Mouse (Mus musculus): Measurements from ENCODE around the gene Zfp597. TPM values are rescaled to one million over a fixed set of nuclear protein-coding genes. Genes with fewer than 3 reads are reported as not detected.

Gene Zfp597
- total RNA-seq (2021) = 1 to 10 TPM; 6.3 to 6.6 TPM
- long read RNA-seq, experiment 1, partial matches to known transcripts = 0 of 6 reads
- long read RNA-seq, experiment 1, other reads (novel, unspliced or antisense) = 2 of 6 reads
- long read RNA-seq, experiment 2, partial matches to known transcripts = 0 of 3 reads
- long read RNA-seq, experiment 2, other reads (novel, unspliced or antisense) = 0 of 3 reads

DNA sequence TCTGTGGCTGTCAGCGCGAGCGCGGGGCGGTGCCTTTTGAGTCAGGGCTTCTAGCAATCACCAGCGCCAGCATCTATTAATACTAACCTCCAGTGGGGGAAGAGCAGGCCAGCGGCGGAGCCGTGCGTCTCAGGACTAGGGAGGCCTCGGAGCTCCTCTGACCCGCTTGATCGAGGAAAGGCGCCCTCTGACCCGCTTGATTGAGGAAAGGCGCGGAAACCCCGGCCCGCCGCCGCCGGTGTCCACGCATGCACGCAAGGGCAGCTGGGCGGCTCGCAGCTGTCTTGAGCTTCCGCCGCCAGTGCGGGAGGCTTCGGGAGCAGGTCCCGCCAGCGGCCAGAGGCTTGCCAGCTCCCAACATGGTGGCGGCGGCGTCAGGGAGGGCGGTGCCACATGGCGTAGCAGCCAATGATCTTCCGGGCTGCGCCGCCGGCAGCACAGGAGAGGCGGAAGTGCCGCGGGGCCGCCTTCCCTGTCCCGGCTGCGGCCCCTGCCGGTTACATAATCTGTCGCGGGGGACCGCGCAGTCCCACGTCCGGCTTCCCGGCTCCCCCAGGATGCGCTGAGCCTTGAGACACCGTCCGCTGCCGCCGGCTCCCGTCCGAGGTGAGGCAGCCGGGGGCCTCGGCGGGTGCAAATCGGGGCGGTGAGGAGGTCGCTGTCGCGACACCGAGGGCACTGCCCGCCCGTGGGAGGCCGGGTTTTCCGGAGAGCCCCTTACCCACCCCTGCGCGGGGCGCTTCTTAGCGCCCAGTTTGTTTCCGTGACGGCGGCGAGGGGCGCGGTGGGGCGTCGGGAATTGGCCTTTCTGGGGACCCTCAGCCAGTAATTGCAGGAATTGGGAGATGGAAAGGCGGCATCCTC lies at the start of gene Zfp597, which contains the start of gene Gm20695:
Zfp597 (minus strand) TSS at position 361 of the 864 bp plus-strand sequence.
Gm20695 (plus strand) TSS at position 448 of the 864 bp plus-strand sequence.
- peak within 1 kb of the TSS; percentile 89 for H3K4me3 ChIP-seq
- peak within 1 kb of the TSS; percentile 99 for H3K27ac ChIP-seq
- intact Hi-C loops (cut with DNase I) = loop anchor here (1.0 to 10.0 kb wide), 3 partner anchors 24 to 140 kb away; partner anchors contain the start of genes 1700037C18Rik, Cluap1, Zfp174 and Zfp263
- DNase-seq = peak; percentile 97
- TF ChIP-seq CTCF (IDR thresholded peaks at IDR 0.05) = peak; percentile 43

DNA sequence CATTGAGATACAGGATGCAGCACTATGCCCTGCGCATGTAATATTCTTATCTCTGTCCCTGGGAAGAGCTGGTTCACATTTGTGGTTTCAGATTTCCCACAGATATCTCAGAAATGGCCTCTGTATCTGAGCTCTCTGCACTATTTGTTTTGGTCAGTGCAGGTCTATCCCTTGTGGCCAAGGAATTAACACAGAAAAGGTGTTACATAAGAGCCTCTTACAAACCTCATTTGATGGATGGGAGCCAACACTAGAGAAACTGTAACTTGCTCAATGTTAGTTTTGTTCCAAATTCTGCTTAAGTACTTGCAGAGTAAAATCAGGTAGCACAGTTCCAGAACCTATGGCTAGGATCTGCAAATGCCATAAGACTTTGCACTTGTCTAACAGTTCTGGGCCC lies 49.7 kb upstream of the Zfp597 start:
- no peak for DNase-seq
- Histone ChIP-seq H3K27ac (no peak overlapping the region), H3K4me3 (no peak overlapping the region)
- intact Hi-C loops (cut with DNase I) = no loop called here
- TF ChIP-seq CTCF (IDR thresholded peaks at IDR 0.05) = no peak

DNA sequence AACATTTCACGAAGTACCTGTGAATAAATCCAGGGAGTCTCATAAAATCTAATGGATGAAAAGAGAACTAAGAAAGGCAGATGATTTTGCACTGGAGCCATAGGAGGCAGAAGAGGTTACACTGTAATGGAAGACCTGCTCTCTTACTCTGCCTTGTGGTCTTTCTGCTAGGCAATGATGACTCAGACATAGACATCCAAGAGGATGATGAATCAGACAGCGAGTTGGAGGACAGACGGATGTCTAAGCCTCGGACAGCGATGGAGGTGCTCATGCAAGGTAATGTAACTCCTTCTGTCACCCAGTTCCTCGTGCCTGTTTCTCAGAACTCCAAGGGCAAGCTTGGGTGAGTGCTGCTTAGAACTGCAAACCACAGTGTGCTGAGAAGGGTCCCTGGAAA lies 49.2 kb upstream of the Zfp597 start:
- DNase-seq = no peak
- no peak for TF ChIP-seq CTCF (IDR thresholded peaks at IDR 0.05)
- Histone ChIP-seq H3K27ac (no peak overlapping the region), H3K4me3 (no peak overlapping the region)
- intact Hi-C loops (cut with DNase I) = no loop called here

DNA sequence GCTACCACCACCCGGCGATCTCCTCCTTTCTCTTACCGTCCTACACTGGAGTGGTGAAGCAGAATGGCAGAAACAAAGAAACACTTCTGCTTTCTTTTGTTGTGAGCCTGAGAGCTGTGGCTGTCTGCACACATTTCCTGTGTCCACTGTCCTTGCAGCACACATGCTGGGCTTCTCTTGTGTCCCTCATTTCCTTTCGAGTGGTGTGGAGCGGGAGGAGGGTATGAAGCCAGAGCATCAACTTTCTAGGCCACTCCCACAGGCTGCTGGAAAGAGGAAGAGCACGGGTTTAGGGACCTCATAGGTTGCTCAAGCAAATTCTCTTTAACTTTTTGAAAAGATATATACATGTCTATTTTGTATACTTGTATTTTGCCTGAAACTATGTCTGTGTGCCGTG lies 44.8 kb upstream of the Zfp597 start:
- Histone ChIP-seq H3K27ac (no peak overlapping the region), H3K4me3 (no peak overlapping the region)
- intact Hi-C loops (cut with DNase I) = no loop called here
- no peak for DNase-seq
- no peak for TF ChIP-seq CTCF (IDR thresholded peaks at IDR 0.05)

DNA sequence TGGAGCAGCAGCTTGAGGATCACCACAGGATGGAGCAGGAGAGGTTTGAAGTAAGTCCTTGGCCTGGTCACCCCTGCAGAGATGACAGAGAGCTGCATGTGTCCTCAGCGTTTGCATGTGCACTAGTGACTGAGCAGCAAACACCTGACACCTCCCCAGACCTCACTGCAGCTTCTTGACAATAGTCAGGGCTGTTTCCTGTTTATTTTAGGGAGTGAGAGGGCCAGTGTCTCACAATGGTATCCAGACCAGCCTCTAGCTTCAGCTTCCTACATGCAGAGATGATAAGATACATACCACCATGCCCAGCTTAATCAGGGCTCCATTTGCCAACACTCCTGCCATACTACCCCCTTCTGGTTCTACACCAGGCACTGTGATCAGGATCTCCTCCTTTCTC lies 44.2 kb upstream of the Zfp597 start:
- intact Hi-C loops (cut with DNase I) = no loop called here
- no peak overlapping the region for H3K27ac ChIP-seq
- TF ChIP-seq CTCF (IDR thresholded peaks at IDR 0.05) = no peak
- no peak for DNase-seq
- no peak overlapping the region for H3K4me3 ChIP-seq

DNA sequence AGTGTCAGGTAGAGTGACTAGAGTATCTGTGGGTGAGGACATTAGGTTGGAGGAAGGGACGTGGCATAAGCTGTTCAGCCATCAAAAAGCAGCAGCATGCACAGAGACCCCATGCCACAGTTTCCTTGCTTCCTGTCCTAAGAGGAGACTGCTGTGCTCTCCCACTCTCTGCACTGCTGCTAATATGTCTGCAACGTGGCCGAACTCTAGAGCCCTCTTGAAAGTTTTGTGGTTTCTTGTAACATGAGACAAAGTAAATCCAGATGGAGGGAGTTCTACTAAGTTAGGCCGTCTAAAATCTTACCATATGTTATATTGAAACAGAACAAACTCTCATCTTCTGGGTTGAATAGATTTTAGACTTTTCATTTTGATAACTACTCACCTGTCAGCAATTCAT lies 39.6 kb upstream of the Zfp597 start:
- DNase-seq = no peak
- intact Hi-C loops (cut with DNase I) = no loop called here
- H3K4me3 ChIP-seq = no peak overlapping the region
- H3K27ac ChIP-seq = no peak overlapping the region
- TF ChIP-seq CTCF (IDR thresholded peaks at IDR 0.05) = no peak

DNA sequence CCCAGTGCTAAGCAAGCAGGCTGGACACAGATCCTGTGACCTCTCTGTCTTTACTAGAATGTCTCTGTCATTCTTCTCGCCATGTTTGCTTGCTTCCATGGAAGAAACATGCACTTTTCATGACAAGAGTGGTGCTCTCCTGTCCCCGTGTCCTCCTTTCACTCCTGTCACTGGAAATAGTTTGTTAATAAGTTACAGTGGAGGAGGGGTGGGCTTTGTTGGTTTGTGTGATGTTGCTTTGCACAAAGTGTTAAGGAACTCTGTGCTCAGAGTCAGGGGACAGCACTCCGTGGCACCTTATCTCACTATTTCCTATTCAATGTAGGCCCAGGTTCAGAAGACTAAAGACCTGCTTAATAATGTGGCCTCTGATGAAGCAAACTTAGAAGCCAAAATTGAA lies 39.2 kb upstream of the Zfp597 start:
- no peak for TF ChIP-seq CTCF (IDR thresholded peaks at IDR 0.05)
- no peak overlapping the region for H3K27ac ChIP-seq
- no peak for DNase-seq
- intact Hi-C loops (cut with DNase I) = no loop called here
- H3K4me3 ChIP-seq = no peak overlapping the region

DNA sequence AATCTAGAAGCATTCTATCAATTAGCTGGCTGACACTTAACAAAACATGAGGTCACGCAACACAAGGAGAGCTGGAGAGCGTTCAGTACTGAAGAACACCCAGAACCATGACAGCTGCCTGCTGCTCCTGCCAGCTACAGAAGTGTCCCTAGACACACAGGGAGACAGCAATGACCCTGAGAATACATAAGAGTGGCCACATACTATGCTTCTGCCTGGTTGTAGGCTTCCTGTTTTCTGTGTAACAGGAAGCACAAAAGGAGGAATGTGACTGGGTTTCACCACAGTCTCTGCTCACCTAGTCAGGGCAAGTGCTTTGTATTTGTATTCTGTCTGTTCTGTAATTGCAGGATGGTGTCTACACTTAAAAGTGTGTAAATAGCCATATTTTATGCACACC lies 36.4 kb upstream of the Zfp597 start:
- no peak overlapping the region for H3K27ac ChIP-seq
- H3K4me3 ChIP-seq = no peak overlapping the region
- intact Hi-C loops (cut with DNase I) = no loop called here
- TF ChIP-seq CTCF (IDR thresholded peaks at IDR 0.05) = no peak
- no peak for DNase-seq

DNA sequence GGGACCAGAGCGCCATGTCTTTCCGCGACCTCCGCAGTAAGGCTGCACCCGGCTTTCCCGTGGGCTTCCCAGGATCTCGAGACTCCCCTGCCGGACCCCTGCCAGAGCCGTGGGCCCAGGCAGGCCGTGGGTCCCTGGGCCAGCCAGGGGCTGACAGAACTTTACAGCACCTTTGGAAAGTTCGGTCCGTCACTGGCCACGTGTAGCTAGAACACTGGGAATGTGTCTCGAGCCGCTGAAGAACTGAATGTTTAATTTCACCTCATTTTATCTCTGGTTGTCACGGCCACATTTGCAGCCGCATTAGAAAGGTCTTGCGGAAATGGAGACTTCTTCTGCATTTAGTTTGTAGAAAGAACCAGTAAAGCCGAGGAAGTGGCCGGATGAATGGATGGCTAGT lies 24.8 kb upstream of the Zfp597 start:
- intact Hi-C loops (cut with DNase I) = loop anchor here (2.0 kb wide), 2 partner anchors 70 to 96 kb away; no protein-coding TSS in a partner anchor
- no peak for TF ChIP-seq CTCF (IDR thresholded peaks at IDR 0.05)
- Histone ChIP-seq H3K27ac (peak overlapping the region; percentile 87), H3K4me3 (peak overlapping the region; percentile 87)
- no peak for DNase-seq

DNA sequence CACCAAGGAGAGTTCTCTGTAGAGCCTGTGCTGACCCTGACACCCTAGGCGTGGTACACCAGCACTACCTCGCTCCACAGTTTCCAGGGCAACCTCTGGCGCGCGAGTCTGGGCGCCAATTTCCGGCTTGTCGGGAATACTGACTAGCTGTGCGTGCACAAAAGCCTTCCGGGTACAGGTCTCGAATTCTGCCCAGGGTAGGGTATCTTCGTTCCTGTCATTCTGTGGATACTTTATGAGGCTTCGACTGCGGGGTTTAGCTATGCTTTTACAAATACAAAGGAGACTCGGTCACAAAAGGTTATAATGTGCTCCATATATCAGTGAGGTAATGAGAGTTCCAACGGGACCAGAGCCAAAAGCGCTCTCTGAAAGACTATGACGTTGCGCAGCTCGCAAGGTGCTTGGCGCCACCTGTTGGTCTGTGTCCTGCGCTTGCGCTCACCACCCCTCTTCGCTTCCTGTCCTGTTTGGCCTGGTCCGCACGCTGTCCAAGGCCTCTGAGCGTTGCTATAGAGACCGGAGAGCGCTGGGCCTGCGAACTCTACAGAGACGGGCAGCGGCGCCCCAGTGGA lies 24.3 kb upstream of the Zfp597 start, which contains the start of the genes 1700037C18Rik and Cluap1:
1700037C18Rik (minus strand) TSS at position 153 of the 575 bp plus-strand sequence.
Cluap1 (plus strand) TSS at position 265 of the 575 bp plus-strand sequence.
- intact Hi-C loops (cut with DNase I) = loop anchor here (1.0 to 2.0 kb wide), 3 partner anchors 24 to 96 kb away; partner anchors contain the start of genes Gm20695 and Zfp597
- peak within 1 kb of the TSS; percentile 87 for H3K27ac ChIP-seq

DNA sequence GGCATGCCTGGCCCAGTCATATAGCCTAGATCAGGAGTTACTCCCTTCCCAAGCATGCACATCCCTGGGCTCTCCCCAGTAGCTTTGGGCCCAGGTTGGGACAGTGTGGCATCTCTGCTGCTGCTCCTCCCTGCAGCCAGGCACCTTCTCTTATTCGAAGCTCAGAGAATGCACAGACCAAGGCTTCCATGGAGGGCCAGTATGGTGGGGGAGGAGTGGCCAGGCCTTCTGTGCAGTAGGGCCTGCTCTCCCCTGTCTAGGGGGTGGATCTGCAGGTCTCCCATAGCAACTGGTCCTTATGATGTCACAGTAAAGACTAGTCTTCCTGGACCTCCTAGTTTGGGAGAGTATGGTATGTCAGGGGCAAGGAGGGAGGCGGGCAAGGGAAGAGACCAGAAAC lies 23.1 kb upstream of the Zfp597 start:
- no peak for TF ChIP-seq CTCF (IDR thresholded peaks at IDR 0.05)
- no peak for DNase-seq
- H3K4me3 ChIP-seq = no peak overlapping the region
- intact Hi-C loops (cut with DNase I) = loop anchor here (2.0 kb wide), 1 partner anchor 61 kb away; the partner anchor contains the start of gene Zfp174
- no peak overlapping the region for H3K27ac ChIP-seq

More for the DNA sequence above, 24.3 kb upstream of the Zfp597 start, which contains the start of the genes 1700037C18Rik and Cluap1:
- TF ChIP-seq CTCF (IDR thresholded peaks at IDR 0.05) = peak; percentile 88
- peak within 1 kb of the TSS; percentile 87 for H3K4me3 ChIP-seq
- peak; percentile 96 for DNase-seq

DNA sequence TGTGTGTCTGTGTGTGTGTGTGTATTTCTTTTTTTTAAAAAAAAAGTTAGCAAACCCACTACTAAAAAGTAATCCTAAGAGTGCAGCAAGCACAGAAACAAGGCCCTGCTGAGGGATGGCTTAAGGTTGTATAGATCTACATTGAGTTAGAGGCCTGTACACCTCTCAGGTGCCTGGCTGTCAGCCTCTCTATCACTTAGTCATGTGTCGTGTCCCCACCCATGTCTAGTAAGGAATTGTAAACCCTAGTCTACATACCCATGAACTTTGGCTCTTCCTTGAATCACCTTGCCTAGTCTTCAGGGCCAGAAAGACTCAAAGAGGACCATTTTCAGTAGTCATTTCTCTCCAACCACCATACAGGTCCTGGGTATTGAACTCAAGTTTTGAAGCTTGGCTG lies 12.2 kb upstream of the Zfp597 start:
- Histone ChIP-seq H3K27ac (no peak overlapping the region; the same call in 1 of the 2 replicates), H3K4me3 (no peak overlapping the region)
- no peak for DNase-seq
- no peak for TF ChIP-seq CTCF (IDR thresholded peaks at IDR 0.05)
- intact Hi-C loops (cut with DNase I) = no loop called here
